Mouse (Mus musculus) thymus, adult 2 months (tissue): Measurements from ENCODE around the gene Zfp553.

Source experiments
- CTCF ChIP-seq: fragments of 200-500 bp; IDR thresholded peaks from 2 replicates; pipeline ENCODE4 v1.5.1; 2012; ENCODE audit warnings: mild to moderate bottlenecking, control low read depth, low read length, moderate library complexity, borderline replicate concordance; ENCODE audit not compliant: control insufficient read depth, poor library complexity, insufficient read depth; ENCODE audit errors: extremely low read depth
- POLR2A ChIP-seq: fragments of 200-500 bp; IDR thresholded peaks from 2 replicates; pipeline ENCODE4 v1.6.1; 2012; ENCODE audit warnings: mild to moderate bottlenecking, low read length, control low read depth, moderate library complexity; ENCODE audit not compliant: control insufficient read depth, poor library complexity, insufficient read depth; ENCODE audit errors: extremely low read depth

- TF ChIP-seq POLR2A (no peak), CTCF (no peak)
Measured at GRCm38 (mm10) chr7:127281114-127281513, 48.3 kb downstream of the Zfp553 start.
